Mouse (Mus musculus) lung, embryonic 14.5 days (tissue): ENCODE measurements around the gene 2810021J22Rik. TPM values are rescaled to one million over a fixed set of nuclear protein-coding genes. Genes with fewer than 3 reads are reported as not detected.
A peak's percentile ranks its signal among the peaks of the same experiment; 100 is the strongest.

Experiments
- ATAC-seq: fragments of 200-750 bp; cut with Nextera tagmentation; 2 replicates; pipeline ENCODE4 v1.8.0; 2017; ENCODE audit warnings: mild to moderate bottlenecking, moderate TSS enrichment, moderate library complexity; ENCODE audit not compliant: insufficient read depth
- DNase-seq: peaks from one replicate; pipeline ENCODE4 v3.0.0-alpha.2; 2015
- H3K27ac ChIP-seq: fragments of 300-500 bp; sonication (generic); 2 replicates; pipeline ENCODE4 v1.5.1; 2014; ENCODE audit warnings: low read depth, mild to moderate bottlenecking, moderate library complexity
- H3K27me3 ChIP-seq: fragments of 300-500 bp; sonication (generic); 2 replicates; pipeline ENCODE4 v1.6.1; 2014; ENCODE audit warnings: low read length, control low read depth; ENCODE audit not compliant: insufficient read depth
- H3K36me3 ChIP-seq: fragments of 300-500 bp; sonication (generic); 2 replicates; pipeline ENCODE4 v1.6.1; 2014; ENCODE audit warnings: control low read depth; ENCODE audit not compliant: insufficient read depth
- H3K4me1 ChIP-seq: fragments of 300-500 bp; sonication (generic); 2 replicates; pipeline ENCODE4 v1.6.1; 2014; ENCODE audit warnings: antibody characterized with exemption, control low read depth; ENCODE audit not compliant: insufficient read depth
- H3K4me2 ChIP-seq: fragments of 300-500 bp; sonication (generic); 2 replicates; pipeline ENCODE4 v1.6.1; 2014; ENCODE audit warnings: mild to moderate bottlenecking
- H3K4me3 ChIP-seq: fragments of 300-500 bp; sonication (generic); 2 replicates; pipeline ENCODE4 v1.5.1; 2014; ENCODE audit warnings: low read depth, low read length
- H3K9ac ChIP-seq: fragments of 300-500 bp; sonication (generic); 2 replicates; pipeline ENCODE4 v1.6.1; 2014
- H3K9me3 ChIP-seq: fragments of 300-500 bp; sonication (generic); 2 replicates; pipeline ENCODE4 v1.6.1; 2016; ENCODE audit warnings: low read depth, low read length, control low read depth
- CTCF ChIP-seq: IDR thresholded peaks from 2 replicates; pipeline ENCODE4 v1.5.1; 2016; ENCODE audit warnings: antibody characterized with exemption, low read depth
- WGBS: fragments of 180-500 bp; shearing (Covaris S2); extraction: QIAGEN DNeasy Blood & Tissue Kit; methylation state at CpG from one replicate; pipeline ENCODE4 v1.1.7; 2014; 5-methylcytosine and 5-hydroxymethylcytosine counted together
- polyA plus RNA-seq: library from polyadenylated mRNA; unstranded; fragments of >200 nt; fragmentation: Nextera tagmentation; extraction: Ambion mirVana; gene quantifications from 2 replicates; pipeline ENCODE4 v1.2.1, GENCODE M21; 2014

The 2810021J22Rik gene
- polyA plus RNA-seq, 1 experiment from 2014 or later: 9.2 TPM

DNA sequence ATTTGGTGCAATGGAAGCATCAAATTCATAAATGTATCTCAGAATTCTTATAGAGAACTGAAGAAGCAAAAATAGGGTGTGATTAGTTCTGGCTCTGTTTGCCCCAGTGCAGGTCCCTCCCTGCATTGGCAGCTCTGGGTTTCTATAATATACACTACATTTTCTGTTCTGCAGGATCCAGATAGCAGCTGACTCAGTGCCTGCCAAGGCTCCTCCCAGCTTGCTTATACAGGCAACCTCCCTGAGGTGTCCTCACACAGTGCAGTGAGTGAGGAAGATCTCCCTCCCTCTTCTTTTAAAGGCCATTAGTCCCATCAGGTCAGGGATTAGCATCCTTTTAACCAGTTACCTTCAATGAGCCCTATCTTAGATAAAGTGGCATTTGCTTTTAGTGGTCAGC, 34.1 kb downstream of the 2810021J22Rik start:
- Histone ChIP-seq H3K9me3 (no peaks in the 10 kb centered on the region), H3K4me3 (no peak overlapping the region)
- no peak for ATAC-seq

DNA sequence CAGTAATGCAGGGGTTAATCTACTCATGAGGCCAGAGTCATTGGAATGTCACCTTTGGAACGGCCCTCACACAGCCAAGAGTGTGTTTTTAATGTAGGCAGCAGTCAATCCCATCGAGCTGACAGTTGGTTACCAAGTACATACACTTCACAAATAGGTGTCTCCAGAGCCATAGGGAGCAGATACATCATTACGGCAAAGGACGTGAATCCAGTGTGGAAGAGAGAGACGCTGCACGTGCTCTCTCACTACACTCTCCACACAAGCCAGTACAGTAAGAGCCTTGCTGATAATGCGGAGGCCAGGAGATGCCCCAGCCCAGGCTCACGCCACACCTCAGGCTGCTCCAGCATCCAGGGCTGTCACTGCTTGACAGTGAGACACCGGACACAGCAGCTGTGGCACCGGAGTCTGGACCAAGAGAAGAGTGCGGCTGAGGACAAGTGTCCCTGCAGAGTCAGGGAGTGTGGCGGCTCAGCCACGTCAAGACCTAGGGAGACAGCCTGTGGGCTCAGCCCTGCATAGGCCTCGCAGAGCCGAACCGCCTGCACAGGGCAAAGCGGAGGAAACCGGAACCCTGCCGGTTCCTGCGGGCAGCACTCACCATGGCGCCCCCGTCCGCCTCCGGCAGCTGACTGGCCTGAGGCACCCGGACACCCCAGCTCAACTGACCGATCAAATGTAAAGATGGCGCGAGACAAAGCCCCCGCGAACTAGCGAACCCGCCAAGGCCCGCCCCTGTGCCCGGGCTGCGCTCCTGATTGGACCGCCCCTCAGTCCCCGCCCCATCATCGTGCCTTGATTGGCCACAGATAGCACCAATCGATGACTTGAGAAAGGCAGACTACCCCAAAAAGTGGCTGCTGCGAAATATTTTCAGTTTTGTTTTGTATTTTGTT, 36.7 kb downstream of the 2810021J22Rik start, which contains the start of gene Zfp39:
Zfp39 (minus strand) TSS at position 715 of the 899 bp plus-strand sequence.
- WGBS: under 1% methylated on average over 40 of the region's 40 CpGs
- Histone ChIP-seq H3K4me3 (peak within 1 kb of the TSS; percentile 75), H3K4me2 (peak within 1 kb of the TSS; percentile 90), H3K27ac (peak within 1 kb of the TSS; percentile 89), H3K9ac (peak within 1 kb of the TSS; percentile 87), H3K27me3 (no peaks in the 10 kb centered on the region), H3K4me1 (no peaks in the 10 kb centered on the region), H3K9me3 (no peaks in the 10 kb centered on the region), H3K36me3 (peaks cover 30% of the 10 kb centered on the region)
- peak; percentile 8; the same call in 1 of the 2 replicates for TF ChIP-seq CTCF
- ATAC-seq (peak; percentile 98), DNase-seq (peak; percentile 97)

More for the DNA sequence above, 34.1 kb downstream of the 2810021J22Rik start:
- H3K4me2 ChIP-seq: no peak overlapping the region
- no peak for TF ChIP-seq CTCF
- H3K27ac ChIP-seq: no peak overlapping the region
- peaks cover 50% of the 10 kb centered on the region for H3K36me3 ChIP-seq
- H3K4me1 ChIP-seq: no peaks in the 10 kb centered on the region
- H3K27me3 ChIP-seq: no peaks in the 10 kb centered on the region
- DNase-seq: no peak
- no peak overlapping the region for H3K9ac ChIP-seq

DNA sequence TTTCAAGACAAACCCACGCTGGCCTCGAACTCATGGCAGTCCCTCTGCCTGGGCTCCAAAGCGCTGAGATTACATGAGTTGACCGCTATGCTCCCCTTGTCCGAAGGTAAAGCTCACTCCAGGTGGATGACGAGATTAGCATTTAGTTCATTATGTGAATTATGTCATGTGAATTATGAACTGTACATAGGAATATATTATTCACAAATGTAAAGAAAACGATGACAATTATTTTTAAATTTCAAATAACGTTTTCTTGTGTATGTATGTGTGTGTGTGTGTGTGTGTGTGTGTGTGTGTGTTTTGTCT, 37.3 kb downstream of the 2810021J22Rik start:
- H3K9ac ChIP-seq: peak overlapping the region; percentile 87
- DNase-seq: no peak
- no peak for TF ChIP-seq CTCF
- no peaks in the 10 kb centered on the region for H3K27me3 ChIP-seq
- 3% methylated on average over 8 of the region's 8 CpGs for WGBS
- peaks cover 26% of the 10 kb centered on the region for H3K36me3 ChIP-seq
- H3K9me3 ChIP-seq: no peaks in the 10 kb centered on the region
- H3K4me1 ChIP-seq: no peaks in the 10 kb centered on the region
- no peak overlapping the region for H3K27ac ChIP-seq
- H3K4me3 ChIP-seq: peak overlapping the region; percentile 75
- ATAC-seq: no peak; the same call in 1 of the 2 replicates
- H3K4me2 ChIP-seq: peak overlapping the region; percentile 90

DNA sequence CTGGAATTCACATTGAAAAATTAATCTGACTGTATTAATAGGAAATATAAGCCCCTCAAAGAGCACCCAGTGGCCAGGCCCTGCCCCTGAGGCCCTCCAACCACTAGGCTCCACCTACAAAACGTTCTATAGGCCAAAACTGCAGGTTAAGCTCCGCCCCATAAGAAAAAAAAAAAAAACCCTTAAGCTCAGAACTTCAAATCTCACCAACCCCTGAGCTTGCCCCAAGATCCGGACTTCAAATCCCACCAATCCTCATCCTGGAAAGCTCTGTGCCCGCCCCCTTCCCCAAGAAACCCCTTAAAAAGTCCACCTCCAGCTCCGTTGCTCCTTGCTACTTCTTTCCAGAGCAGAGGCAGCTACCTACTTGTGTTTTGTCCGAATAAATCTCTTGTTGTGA, 37.8 kb downstream of the 2810021J22Rik start:
- peaks cover 22% of the 10 kb centered on the region for H3K36me3 ChIP-seq
- 0 out of 2 replicates have a peak, but pooled peaks have one; percentile 6 for ATAC-seq
- 44% methylated on average over 6 of the region's 6 CpGs for WGBS
- H3K9me3 ChIP-seq: no peaks in the 10 kb centered on the region
- H3K9ac ChIP-seq: no peak overlapping the region
- no peak for TF ChIP-seq CTCF
- no peak overlapping the region for H3K27ac ChIP-seq
- no peaks in the 10 kb centered on the region for H3K4me1 ChIP-seq
- H3K4me2 ChIP-seq: peak overlapping the region; percentile 90; the same call in 1 of the 2 replicates
- H3K4me3 ChIP-seq: peak overlapping the region; percentile 75
- peak; percentile 68 for DNase-seq
- H3K27me3 ChIP-seq: no peaks in the 10 kb centered on the region

DNA sequence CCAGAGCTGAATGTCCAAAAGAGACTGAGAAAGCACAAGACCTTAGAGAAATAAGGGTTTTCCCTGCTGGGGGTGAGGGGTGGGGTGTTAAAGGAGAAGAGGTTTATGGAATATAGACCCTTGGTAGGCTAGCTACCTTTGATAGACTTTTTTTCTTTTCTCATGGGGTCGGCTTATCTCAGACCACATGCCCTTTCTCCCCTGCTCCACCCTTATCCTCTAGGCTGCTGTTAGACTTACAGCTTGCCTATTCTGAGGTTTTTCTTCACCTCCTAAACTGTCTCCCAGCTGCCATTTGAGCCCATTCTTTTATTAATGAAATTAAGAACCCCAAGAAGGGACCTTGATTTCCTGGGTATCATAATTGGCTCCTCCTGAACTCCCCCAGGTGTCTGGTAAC, 46.8 kb downstream of the 2810021J22Rik start:
- H3K36me3 ChIP-seq: no peaks in the 10 kb centered on the region
- peak overlapping the region; percentile 66; the same call in 1 of the 2 replicates for H3K4me2 ChIP-seq
- no peak for DNase-seq
- no peaks in the 10 kb centered on the region for H3K9me3 ChIP-seq
- no peak for ATAC-seq
- H3K27ac ChIP-seq: no peak overlapping the region
- H3K9ac ChIP-seq: no peak overlapping the region
- H3K4me1 ChIP-seq: no peaks in the 10 kb centered on the region
- H3K27me3 ChIP-seq: no peaks in the 10 kb centered on the region
- no peak for TF ChIP-seq CTCF
- WGBS: 100% methylated on average over 1 of the region's 1 CpGs
- no peak overlapping the region for H3K4me3 ChIP-seq

DNA sequence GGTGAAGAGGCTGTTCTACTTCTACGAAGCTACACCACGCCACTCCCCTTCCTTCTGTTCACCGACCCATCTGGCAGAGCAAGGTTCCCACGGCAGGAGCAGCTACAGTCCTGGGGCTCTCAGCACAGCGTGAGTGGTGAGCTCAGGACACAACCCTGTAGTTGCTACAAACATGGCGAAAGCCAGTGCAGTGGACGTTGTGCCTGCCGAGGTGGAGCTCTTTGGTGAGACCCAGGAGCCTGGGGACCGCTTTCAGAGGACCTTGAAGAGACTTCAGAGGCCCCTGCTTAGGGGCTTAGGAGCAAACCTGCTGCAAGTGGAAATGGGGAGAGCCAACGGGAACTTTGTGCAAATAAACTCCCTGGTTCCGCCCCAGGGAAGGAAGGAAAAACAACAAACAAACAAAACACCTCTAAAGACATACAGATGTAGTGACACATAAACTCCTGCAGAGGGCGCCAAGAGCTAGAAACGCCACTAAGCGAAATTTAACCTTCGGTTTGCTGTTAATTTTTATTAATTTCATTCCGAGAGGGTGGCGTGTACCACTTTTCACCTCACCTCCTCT, 47.5 kb downstream of the 2810021J22Rik start:
- ATAC-seq (peak; percentile 28; the same call in 1 of the 2 replicates), DNase-seq (peak; percentile 80)
- H3K36me3 ChIP-seq: no peaks in the 10 kb centered on the region
- WGBS: 9% methylated on average over 17 of the region's 17 CpGs
- peak; percentile 77 for TF ChIP-seq CTCF
- H3K9ac ChIP-seq: peak overlapping the region; percentile 49
- H3K27ac ChIP-seq: no peak overlapping the region
- no peaks in the 10 kb centered on the region for H3K9me3 ChIP-seq
- H3K4me1 ChIP-seq: no peaks in the 10 kb centered on the region
- peak overlapping the region; percentile 33 for H3K4me3 ChIP-seq
- H3K27me3 ChIP-seq: no peaks in the 10 kb centered on the region
- H3K4me2 ChIP-seq: peak overlapping the region; percentile 66
